Mouse (Mus musculus): ENCODE measurements at regions not wholly inside any gene's neighbourhood (a gene's known extent, or its start where the extent isn't known, plus 50 kb on each side); places are given as distances from the start of the nearest gene placed in this dataset.

DNA sequence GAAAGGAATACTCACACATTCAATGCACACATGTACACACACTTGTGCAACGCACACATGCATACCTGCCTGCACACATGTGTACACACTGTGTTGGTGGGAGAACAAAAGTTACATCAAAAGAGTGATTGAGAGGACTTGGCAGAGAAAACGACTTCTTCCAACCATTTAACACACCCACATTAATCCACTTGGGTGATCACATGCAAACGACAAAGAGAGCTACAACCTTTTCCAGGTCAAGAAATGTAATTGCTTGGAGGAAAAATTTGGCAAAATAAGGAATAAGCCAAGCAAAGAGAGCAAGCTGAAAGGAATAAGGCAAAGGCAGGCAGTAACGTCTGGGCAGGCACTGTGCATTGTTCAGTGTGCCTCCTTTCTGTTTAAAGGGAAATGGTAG is 67.3 kb downstream of the C1d start:
- no peak for DNase-seq (ENCODE audit: low spot score)

DNA sequence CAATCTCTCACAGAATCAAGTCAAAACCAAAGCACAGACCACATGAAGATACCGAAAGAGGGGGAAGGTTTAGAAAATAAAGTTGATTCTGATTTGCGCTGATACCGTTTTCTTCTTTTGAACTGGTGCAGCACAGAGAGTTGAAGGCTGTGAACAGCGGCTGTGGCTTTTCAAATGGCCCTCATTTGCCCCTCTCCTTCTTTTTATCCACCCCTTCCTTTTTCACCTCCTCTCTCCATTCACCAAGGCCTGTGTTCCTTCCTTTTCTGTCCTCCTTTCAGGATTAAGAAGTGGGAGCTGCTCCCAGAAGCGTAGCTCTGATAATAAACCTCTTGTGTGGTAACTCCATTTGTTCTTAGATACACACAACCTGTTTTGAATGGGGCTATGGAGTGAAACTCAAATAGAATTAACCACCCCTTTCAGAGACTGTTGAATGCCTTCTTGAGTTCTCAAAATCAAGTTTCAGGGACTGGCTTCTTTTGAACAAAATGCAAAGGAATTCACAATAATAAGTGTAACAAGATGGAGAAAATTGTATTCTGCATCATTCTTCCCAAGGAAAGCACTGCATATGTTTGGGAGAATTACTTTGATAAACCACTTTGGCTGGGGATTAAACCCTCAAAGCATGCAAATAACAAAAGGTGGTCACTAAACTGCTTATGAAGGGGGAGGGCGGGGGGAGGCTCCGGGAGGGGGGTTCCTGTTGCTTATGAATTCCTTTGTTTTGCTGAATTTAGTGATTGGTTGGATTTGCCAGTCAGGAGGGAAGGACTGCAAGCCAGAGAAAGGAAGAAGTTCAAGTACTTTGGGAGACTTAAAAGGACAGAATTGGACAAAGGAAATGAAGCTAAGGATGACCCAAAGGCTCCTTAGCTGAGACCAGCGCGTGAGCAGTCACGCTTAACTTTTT is 68.6 kb downstream of the C1d start:
- DNase-seq (ENCODE audit: low spot score), result no peak

DNA sequence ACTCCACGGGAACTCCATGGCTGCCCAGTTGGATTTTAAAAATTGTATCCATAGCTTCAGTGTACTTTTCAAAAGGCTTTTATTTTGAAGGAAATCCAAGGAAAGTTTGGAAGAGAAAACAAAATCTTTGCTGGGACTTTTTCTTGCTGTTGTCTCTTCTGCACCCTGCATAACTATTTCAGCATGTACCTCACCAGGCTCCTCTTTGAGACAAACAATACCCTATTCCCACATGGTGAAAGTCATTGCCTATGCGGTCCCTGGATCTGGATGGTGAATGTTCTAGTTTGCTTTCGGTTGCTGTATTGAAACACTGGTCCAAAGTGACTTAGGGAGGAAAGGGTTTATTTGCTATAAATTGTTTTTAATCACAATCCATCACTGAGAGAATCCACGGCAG is 69.3 kb downstream of the C1d start:
- DNase-seq (ENCODE audit: low spot score), result no peak

DNA sequence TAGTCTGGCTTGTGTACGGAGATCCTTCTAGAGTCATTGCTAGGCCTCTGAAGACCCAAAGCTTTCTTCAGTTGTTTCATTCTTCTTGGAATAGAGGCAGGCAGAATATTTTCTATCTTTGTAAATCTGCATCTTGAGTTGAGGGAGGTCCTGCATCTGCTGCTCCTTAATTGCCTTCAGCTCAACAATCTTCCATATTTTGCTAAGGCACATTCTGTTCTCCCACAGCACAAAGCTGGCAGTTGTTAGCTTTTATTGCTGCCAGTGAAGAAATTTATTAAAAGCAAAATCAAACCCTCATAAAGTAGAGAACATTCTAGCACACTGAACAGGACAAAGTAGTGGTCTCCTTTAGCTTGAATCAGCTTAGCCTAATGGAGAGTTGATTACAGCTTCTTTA is 94.1 kb downstream of the C1d start:
- DNase-seq (ENCODE audit: low spot score), result peak; percentile 13

DNA sequence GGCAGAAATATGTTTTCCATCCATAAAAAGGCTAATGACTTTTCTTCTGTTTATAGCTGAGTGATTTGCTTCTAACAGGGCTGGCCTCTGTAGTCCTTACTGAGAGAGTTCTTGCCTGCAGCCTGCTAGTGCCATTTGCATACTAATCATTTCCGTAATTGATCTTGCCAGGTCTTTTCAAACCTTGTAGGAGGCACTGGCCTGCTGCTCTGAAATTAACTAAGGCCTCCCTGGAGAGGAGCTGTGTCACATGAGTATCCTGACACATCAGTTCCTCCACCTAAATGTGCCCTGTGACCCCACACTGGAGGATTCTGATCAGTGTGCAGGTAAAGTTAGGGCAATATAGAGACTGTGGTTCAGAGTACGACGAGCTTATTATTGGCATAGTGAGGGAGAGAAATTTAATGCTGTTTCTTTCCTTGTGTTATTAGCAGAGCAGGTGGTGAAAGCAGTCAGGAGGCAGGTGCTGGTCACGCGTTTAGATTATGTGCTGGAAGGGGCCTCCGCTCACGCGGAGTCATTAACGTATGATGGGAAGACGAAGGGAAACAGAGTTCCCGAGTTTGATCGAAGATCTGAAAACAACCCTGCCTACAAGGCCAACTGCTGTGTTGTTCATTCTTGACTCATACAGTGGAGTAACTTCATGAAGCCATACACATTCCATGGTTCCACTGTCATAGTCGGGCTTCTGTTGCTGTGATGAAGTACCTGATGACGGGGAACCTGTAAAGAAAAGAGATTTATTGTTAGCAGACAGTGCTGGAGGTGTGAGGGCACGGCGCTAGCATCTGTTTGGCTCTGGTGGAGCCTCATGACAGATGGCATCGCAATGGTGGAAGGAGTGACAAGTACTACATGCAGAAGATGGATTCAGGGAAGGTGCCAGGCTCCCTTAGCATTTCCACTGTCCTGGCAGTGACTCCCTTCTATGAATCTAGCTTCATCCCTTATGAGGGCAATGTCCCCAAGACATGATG is 95.1 kb downstream of the C1d start:
- DNase-seq (ENCODE audit: low spot score), result no peak

DNA sequence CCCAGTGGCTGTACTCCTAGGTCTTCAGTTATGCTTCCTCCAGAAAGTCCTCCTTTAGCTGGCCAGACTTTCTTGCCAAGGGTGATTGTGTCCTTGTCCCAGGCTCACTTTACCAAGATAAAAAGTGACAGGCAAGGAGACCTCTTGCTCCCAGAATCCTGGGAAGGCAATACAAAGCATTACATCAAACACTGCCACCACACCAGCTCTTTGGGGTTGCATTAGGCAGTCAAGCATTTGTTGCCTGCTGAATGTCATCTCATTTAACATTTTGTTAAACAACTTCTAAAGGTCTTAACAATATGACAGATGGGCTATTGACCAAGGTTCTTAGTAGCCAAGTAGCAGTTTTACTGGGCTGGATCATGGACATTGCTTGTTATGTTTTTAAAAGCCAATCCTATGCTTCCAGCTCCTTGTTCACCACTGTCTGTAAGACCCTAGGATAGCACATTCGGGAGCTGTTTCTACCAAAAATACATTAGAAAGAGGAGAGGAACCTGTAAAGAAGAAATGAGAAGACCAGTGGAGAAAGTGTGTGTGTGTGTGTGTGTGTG is 102.4 kb downstream of the C1d start:
- no peak for DNase-seq (ENCODE audit: low spot score)

DNA sequence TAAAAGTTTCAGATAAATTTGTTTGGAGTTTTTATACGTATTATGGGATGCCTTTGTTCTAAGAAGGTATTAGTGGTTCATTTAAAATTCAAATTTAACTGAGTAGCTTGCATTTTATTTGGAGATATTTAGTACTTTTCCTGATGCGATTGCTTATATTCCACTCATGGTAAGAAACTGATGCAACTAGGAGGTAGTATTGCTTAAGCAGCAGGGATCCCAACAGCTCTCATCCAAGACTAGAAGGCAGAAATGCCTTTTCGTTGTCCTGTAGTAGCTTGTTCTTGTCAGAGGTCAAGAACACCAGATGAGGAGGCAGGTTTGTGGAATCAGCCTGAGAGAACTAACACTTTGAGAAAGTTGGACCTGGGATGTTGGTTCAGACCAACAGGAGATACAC is 120.5 kb downstream of the C1d start:
- DNase-seq (ENCODE audit: low spot score), result no peak

DNA sequence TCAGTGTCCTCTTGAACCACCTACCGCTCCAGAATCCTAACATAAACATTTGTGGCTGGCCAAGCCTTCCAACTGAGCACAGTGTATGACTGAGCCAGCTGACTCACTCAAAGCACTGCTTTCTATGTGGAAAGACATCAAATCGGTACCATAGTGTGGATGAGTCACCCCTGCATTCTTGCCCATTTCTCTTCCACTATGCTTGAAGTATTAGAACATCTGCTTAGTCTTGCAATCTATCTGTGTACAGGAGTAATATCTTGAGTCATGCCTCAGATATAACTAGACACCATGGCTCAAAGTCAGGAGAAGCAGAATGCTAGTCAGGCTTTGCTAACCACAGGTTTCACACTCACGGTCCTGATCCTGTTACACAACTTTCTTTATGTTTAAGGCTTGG is 129.4 kb downstream of the C1d start:
- DNase-seq (ENCODE audit: low spot score), result no peak

DNA sequence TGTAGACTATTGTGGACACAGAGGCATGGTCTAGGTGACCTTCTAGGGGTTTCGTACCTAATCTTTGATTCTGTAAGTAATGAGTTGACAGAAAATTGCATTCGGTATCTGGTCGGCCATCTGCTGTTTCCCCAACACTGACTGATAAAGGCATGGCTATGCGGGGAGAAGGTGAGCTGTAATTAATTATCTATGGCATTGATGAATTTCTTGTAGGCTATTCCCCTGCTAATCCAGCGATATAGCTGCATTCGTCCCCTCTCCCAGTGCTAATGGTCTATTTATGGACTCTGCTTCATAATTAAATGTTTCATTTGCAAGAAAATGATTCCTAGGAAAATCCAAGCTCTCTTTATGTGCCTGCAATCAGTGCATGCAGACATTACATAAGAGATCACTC is 136.5 kb downstream of the C1d start:
- DNase-seq (ENCODE audit: low spot score), result no peak

DNA sequence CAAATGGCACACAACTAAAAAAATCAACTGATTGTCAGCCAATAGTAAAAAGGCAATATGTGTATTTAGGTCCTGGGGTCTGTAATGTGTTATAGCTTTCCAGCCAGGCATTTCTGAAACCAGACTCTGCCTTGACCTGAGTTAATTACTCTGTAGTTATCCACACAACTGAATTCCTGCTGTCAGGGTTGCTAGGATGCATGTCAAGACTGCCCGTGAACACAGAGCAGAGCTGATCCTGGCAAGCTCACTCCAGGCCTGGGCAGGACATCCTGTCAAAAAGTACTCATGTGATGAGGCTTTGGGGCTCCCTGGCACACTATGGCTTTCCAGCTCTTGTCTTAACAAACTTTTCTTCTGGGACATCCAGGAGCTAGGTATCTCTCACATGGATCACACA is 157.2 kb downstream of the C1d start:
- DNase-seq (ENCODE audit: low spot score), result no peak

DNA sequence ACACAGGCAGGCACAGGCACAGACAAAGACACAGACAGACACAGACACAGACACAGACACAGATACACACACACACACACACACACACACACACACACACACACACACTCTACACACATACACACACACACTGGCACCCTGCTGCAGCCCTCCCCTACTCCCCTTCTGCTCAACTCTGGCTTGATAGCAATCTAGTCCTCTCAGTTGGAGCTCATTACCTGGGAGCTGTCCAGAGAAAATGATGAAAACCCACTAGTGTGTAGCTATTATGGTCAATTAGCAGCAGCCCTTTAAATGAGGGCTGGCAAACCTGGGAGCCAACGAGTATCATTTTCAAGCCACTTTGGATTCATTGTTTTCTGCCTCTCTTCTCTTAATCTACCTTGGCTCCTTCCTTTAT is 157.8 kb downstream of the C1d start:
- DNase-seq (ENCODE audit: low spot score), result no peak

DNA sequence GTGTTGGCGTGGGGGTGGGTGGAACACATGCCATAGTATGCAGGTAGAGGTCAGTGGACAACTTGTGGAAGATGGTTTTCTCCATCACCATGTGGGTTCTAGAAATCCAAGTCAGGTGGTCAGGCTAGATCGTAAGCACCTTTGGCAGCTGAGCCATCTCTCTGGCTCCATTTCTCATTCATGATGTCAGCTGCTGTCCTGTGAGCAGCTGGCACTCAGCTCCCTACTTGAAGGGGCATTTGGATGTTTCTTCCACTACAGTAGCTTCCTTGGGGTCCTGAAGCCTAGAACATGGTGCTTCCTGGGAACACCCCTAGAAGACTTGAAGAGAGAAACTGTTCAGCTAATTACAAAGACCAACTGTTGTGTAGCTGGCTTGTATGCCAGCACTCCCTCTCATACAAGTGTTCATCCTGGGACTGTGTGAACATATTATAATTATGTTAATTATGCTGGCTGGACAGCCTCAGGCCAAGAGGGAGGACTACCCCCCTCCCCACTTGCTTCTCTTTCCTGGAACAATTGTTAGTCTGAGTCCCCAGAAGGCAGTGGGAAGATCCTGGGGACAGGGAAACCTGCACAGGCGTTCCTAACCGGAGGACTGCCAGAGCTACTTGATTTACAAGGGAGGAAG is 160.4 kb downstream of the C1d start:
- DNase-seq (ENCODE audit: low spot score), result no peak

DNA sequence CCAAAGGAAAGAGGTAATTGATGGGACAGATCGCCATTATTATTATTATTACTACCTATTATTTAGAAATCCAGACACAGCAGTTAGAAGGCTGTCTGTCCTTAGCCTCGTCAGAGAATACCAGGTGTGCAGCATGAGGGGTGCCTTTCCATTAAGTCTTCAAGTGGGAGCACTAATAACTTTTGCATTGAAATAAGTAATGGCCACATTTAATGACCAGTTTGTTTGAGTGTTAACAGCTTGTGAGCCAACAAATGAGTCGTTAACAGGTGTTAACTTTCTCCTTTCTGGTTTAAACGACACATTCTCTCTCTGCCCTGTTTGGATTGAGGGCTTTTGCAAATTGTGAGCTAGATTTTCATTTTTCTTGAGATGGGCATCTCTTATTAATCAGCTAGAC is 184.8 kb downstream of the C1d start:
- DNase-seq (ENCODE audit: low spot score), result no peak

DNA sequence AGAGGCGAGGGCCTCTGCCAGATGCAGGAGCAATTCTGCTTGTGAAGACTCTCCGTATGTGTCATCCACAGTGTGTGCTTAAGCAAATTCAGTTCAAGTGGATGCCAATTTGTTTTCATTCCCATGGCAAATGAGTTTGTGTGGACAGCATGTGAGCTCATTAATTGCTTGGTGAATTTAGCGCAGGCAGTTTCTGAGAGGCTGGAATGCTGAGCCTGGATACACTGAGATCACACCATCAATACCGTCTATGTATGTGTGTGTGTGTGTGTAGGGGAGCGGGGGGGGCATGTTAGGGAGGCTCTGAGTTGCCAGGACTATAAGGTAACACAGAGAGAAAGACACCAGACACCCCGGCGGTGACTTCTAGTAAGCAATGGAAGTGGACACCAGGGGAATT is 191.9 kb downstream of the C1d start:
- DNase-seq (ENCODE audit: low spot score), result no peak

DNA sequence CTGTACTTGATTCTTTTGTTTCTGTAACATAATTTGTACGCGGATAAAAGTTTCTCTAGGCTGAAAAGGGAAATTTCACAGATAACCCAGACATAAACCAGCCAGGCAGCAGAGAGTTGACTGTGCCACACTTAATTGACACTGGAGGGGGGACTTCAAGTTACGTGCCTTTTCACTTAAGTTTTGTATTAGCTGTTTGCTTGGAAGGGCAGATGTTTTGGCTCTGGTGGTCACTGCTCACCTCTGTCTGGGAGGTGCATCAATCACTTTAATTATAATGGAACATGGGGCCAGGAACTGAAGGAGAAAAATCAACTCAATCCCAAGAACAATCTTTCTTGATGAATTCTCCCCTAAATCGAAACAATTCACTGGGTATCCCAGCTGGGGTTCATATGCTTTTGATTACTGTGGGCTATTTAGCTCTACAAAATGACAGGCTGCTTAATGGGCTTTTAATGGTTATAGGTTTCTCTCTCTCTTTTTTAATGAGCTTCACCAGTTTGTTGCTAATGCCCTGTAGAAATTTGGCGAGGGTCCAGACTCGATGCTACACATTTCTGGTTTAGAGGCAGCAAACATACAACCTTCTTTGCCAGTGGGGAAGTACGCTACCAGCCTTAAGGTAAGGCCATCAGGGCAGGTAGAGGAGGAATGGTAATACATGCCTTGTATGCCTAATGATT is 193.1 kb downstream of the C1d start:
- DNase-seq (ENCODE audit: low spot score), result no peak

DNA sequence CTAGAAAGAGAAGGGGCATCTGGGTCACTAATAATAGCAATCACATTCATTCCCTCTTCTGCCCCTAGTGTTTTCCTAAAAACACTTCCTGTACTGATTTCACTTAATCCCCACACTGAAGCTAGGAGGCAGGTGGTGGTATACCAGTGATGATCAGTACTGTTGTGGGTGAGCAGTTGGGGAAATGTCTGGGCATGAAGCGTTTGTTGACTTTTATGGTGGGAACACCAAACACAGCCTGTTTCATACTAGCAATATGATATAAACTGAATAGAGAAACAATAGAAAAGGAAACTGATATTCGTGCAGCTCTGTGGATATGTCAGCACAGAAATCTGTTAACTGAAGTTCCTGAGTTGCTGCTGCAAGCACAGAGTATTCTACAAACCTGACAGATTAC is 194.1 kb downstream of the C1d start:
- DNase-seq (ENCODE audit: low spot score), result no peak

DNA sequence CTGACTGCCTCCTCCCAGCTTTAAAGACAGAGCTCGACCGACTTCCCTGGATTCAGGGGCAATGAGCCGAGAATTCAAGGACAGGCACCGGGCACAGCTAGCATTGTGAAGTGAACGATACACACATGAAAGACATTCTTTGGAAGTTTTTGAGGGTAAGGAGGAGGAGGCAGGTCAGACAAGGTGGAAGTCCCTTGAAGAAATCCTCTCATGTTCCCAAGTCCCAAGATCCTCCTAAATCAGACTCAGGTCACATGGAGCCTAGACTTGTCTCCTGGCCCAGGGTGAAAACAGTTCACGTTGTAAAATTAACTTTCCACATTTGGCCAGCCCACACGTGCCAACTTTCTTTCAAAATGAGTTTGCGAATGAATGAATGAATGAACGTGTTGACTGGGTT is 196.2 kb downstream of the C1d start:
- no peak for DNase-seq (ENCODE audit: low spot score)

DNA sequence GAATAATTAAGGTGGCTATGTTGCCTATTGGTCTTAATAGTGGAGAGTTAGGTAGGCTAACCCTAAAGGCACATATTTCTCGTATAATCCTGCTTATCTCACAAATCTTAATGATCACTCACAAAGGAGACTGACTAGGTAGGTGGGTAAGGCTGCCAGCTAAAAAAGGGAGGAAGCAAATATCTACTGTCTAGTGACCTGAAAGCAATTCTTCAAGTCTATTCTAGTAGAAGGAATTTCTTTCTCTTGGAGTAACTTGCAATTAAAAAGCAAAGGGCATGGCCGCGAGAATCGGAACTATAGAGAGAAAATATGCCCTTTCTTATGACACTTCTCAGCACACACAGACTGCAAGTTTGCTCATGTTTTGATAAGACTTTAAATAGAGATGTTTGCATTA is 201.6 kb downstream of the C1d start:
- DNase-seq (ENCODE audit: low spot score), result no peak

DNA sequence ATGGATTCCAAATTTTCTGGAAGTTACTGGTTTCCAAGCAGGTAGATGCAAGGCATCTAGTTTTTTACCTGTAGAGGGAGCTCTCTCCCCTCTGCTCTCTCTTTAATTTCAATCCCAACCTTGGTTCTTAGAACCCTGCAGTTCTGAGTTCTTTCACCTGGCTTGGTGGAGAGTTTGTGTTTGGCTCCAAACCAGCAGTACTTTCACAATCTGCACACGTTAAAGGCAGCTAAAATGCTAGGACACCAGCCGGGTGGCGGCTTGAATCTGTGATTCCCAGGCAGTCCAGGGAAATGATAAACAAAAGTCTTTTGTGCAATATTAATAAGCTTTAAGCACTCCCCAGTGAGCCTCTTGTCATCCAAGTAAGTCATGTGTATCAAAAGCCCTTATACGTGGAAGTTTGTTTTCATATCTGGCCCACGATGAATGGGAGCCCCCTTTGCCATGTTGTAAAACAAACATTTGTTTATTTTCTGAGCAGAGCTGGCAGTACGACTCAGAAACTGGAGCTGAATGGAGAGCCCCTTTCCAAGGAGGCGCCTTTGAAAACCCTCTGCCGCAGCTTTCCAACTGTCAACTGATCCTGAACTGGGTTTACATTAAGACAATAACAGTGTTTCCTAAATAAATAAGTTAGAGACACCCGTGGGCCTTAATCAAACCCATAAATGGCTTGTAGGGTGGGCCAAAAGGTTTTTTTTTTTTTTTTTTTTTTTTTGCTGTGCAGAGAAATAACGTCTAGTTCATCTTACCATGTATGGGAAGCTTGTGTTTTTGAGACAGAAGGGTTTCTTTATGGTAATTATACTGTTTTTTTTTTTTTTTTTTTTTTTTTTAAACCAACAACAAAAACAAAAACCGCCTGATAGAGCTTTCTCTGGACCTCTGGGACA is 202.9 kb downstream of the C1d start:
- DNase-seq (ENCODE audit: low spot score), result peak; percentile 15

DNA sequence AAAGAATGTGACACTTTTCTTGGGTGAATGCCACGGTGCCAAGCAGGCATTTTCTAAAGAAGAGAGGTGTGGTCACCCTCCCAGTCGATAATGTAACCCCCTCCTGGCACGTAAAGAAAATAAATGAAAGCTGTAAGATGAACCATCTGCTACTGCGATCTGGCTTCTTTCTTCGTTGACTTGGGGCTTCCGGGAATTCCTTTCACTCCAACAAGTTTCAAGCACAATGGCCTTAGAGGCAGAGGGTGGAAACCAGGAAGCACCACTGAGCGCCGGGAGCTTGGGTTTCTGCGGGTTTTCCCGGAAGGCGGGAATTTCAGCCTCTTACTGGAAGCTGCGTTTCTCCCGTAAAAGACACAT is 203.5 kb downstream of the C1d start:
- DNase-seq (ENCODE audit: low spot score), result no peak

Measured in gastrocnemius, adult 18-20 months (tissue).